Mouse (Mus musculus): ENCODE measurements around the gene Plcl2. TPM values are rescaled to one million over a fixed set of nuclear protein-coding genes. Genes with fewer than 3 reads are reported as not detected.
"Not testable (repeated sequence)": the region's sequence is repeated elsewhere in the genome, so short reads cannot be mapped to it uniquely, and the experiment has no call there.

Gene Plcl2
- polyA plus RNA-seq, 1 experiment from 2014 or later = not detected

DNA sequence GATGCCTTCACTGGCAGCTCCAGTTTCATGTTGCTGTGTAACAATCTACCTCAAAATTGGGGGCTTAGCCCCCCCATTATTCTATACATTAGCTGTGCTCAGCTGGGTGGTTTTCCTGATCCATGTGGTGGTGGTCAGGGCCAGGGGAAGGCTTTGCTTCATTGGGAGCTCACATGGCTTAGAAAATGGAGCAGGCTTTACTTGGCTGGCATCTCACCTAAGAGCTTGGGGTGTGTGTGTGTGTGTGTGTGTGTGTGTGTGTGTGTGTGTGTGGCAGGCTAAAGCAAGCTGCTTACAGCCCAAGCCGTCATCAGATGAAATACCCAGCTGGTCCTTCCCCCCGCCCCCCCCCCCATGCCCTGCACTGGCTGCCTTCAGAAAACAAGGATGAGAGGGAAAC lies 169.5 kb downstream of the Plcl2 start:
- H3K27me3 ChIP-seq = peaks cover 20% of the 10 kb centered on the region
- in situ Hi-C loops (cut with MboI; ENCODE audit: low pct_unique_long_range_greater_than_20kb) = no loop called here
- DNase-seq (ENCODE audit: low read depth, low spot score) = no peak
- CTCF ChIA-PET = no interaction called here
- POLR2A ChIA-PET = no interaction called here
- TF ChIP-seq CTCF (IDR thresholded peaks at IDR 0.05) = no peak
- no peak for ATAC-seq

- DNase-seq (ENCODE audit: low read depth, low spot score) (no peak), ATAC-seq (no peak)
- peaks cover 20% of the 10 kb centered on the region for H3K27me3 ChIP-seq
- ChIA-PET CTCF (no interaction called here), POLR2A (no interaction called here)
- in situ Hi-C loops (cut with MboI; ENCODE audit: low pct_unique_long_range_greater_than_20kb) = no loop called here
- no peak for TF ChIP-seq CTCF (IDR thresholded peaks at IDR 0.05)
These were observed 170.7 kb downstream of the Plcl2 start for GRCm38 (mm10) chr17:50679613-50680534.

- no peak for TF ChIP-seq CTCF (IDR thresholded peaks at IDR 0.05)
- ChIA-PET CTCF (no interaction called here), POLR2A (no interaction called here)
- DNase-seq (ENCODE audit: low read depth, low spot score) (no peak), ATAC-seq (no peak)
- in situ Hi-C loops (cut with MboI; ENCODE audit: low pct_unique_long_range_greater_than_20kb) = no loop called here
- H3K27me3 ChIP-seq = peaks cover 13% of the 10 kb centered on the region
These were observed 173.5 kb downstream of the Plcl2 start for GRCm38 (mm10) chr17:50682696-50683095.

DNA sequence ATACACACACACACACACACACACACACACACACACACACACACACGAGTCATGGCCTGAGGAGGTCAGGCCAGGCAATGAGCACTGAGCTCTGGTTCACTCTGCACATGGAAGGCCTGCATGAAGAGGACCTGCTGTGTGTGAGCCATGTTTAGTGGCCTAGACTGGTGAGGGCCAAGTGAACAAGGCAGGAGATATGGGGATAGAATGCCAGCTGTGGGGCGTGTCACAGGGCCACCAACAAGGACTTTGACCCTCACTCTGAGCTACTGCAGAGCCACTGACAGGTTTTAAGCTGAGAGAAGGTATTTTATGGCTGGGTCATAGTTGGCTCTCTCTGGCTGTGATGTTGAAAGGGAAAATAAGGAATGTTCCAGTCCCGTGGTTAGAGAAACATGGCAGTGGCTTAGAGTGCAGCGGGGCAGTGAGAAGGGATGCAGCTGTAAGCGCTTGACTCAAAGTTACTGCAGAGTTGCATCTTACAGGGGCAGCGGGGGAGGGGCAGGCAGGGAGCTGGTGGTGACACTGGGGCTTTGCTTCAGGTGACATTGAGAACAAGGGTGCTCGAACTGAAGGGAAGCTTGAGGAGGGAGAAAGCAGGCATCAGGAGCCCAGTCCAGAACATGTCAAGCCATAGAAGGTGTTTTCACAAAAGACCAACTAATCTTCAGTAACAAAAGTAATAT lies 175.9 kb downstream of the Plcl2 start:
- no peak for DNase-seq (ENCODE audit: low read depth, low spot score)
- no peak for ATAC-seq
- in situ Hi-C loops (cut with MboI; ENCODE audit: low pct_unique_long_range_greater_than_20kb) = no loop called here
- peaks cover 18% of the 10 kb centered on the region for H3K27me3 ChIP-seq
- ChIA-PET CTCF (no interaction called here), POLR2A (no interaction called here)
- no peak for TF ChIP-seq CTCF (IDR thresholded peaks at IDR 0.05)

- TF ChIP-seq CTCF (IDR thresholded peaks at IDR 0.05) = no peak
- CTCF ChIA-PET = no interaction called here
- DNase-seq (ENCODE audit: low read depth, low spot score) (no peak), ATAC-seq (no peak)
- H3K27me3 ChIP-seq = peaks cover 14% of the 10 kb centered on the region
- POLR2A ChIA-PET = no interaction called here
- in situ Hi-C loops (cut with MboI; ENCODE audit: low pct_unique_long_range_greater_than_20kb) = no loop called here
These were observed 178.5 kb downstream of the Plcl2 start for GRCm38 (mm10) chr17:50687670-50688069.

- ChIA-PET CTCF (no interaction called here), POLR2A (no interaction called here)
- H3K27me3 ChIP-seq = peaks cover 11% of the 10 kb centered on the region
- ATAC-seq (no peak), DNase-seq (ENCODE audit: low read depth, low spot score) (no peak)
- in situ Hi-C loops (cut with MboI; ENCODE audit: low pct_unique_long_range_greater_than_20kb) = no loop called here
- no peak for TF ChIP-seq CTCF (IDR thresholded peaks at IDR 0.05)
These were observed 178.9 kb downstream of the Plcl2 start for GRCm38 (mm10) chr17:50688135-50688534.

DNA sequence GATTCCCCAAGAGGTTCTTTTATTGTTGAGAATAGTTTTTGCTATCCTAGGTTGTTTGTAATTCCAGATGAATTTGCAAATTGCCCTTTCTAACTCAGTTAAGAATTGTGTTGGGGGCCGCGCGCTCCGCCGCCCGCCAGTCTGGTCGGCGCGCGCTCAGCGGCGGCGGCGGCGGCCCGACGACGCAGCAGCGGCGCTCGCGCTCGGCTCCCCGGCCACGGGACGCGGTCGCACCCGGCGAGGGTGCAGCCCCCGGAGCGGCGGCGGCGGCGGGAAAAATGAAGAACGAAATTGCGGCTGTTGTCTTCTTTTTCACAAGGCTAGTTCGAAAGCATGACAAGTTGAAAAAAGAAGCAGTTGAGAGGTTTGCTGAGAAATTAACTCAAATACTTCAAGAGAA lies 189.2 kb downstream of the Plcl2 start:
- in situ Hi-C loops (cut with MboI; ENCODE audit: low pct_unique_long_range_greater_than_20kb); ATAC-seq; DNase-seq (ENCODE audit: low read depth, low spot score); H3K27me3 ChIP-seq; CTCF ChIA-PET; POLR2A ChIA-PET: not testable (repeated sequence)

DNA sequence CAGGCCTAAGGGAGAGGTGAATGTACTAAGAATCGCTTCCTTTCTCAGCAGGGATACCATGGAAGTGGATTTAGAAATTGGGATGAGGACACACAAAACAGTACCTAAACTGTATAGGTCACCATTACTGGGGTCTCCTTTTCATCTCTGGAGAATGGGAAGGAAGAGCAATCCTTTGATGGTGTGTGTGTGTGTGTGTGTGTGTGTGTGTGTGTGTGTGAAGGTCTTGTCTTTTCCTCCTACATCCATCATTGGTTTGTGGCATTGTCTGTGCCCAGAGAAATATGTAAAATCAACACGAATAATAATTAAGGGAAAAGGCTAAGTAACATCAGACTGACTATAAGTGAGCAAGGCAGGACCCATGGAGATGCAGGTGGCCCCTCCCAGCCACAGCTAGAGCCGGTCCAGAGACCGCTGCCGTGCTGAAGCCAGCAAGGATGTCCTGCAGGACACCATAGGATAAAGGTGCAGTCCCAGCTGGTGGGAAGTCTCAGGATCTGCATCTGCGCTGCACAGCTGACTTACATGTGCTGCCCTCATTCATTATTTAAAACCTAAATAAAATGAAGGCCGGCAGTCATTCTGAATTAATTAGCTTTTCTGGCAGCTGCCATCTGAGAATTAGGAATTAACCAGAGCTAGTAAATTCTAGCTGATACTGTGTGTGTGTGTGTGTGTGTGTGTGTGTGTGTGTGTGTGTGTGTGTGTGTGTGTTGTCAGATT lies 201.5 kb downstream of the Plcl2 start:
- in situ Hi-C loops (cut with MboI; ENCODE audit: low pct_unique_long_range_greater_than_20kb) = no loop called here
- ChIA-PET CTCF (interaction anchor here (1.5 kb wide), 1 partner anchor 13 kb away, joined by 3 read pairs; no protein-coding TSS in a partner anchor), POLR2A (no interaction called here)
- ATAC-seq = no peak
- DNase-seq (ENCODE audit: low read depth, low spot score) = no peak
- TF ChIP-seq CTCF (IDR thresholded peaks at IDR 0.05) = no peak
- H3K27me3 ChIP-seq = peaks cover 4% of the 10 kb centered on the region

GRCm38 (mm10) chr17:50717586-50717985 lies 208.4 kb downstream of the Plcl2 start:
- H3K27me3 ChIP-seq = peaks cover 12% of the 10 kb centered on the region
- ATAC-seq = no peak
- in situ Hi-C loops (cut with MboI; ENCODE audit: low pct_unique_long_range_greater_than_20kb) = no loop called here
- TF ChIP-seq CTCF (IDR thresholded peaks at IDR 0.05) = no peak
- POLR2A ChIA-PET = interaction anchor here (0.5 kb wide), 1 partner anchor 1163 kb away, joined by 7 read pairs; no protein-coding TSS in a partner anchor
- CTCF ChIA-PET = no interaction called here
- no peak for DNase-seq (ENCODE audit: low read depth, low spot score)

- ChIA-PET CTCF (interaction anchor here (2.2 kb wide), 1 partner anchor 10 kb away, joined by 5 read pairs; no protein-coding TSS in a partner anchor), POLR2A (no interaction called here)
- ATAC-seq (no peak), DNase-seq (ENCODE audit: low read depth, low spot score) (no peak)
- TF ChIP-seq CTCF (IDR thresholded peaks at IDR 0.05) = no peak
- H3K27me3 ChIP-seq = peaks cover 15% of the 10 kb centered on the region
- in situ Hi-C loops (cut with MboI; ENCODE audit: low pct_unique_long_range_greater_than_20kb) = no loop called here
These were observed 215.2 kb downstream of the Plcl2 start for GRCm38 (mm10) chr17:50724376-50724775.

- ChIA-PET CTCF (no interaction called here), POLR2A (no interaction called here)
- in situ Hi-C loops (cut with MboI; ENCODE audit: low pct_unique_long_range_greater_than_20kb) = no loop called here
- H3K27me3 ChIP-seq = peaks cover 7% of the 10 kb centered on the region
- DNase-seq (ENCODE audit: low read depth, low spot score) = no peak
- no peak for ATAC-seq
- no peak for TF ChIP-seq CTCF (IDR thresholded peaks at IDR 0.05)
These were observed 217.1 kb downstream of the Plcl2 start for GRCm38 (mm10) chr17:50726265-50726664.

Data from Patski (cell line).